Comparison of ENCODE assay signal across 19 mouse cellular contexts in genomic region chr11:29968874-29969273, GRCm38 (mm10).
"Had no signal": no experiment of that assay in that cellular context is flagged by ENCODE, and none has a peak within 500 bp of the region (broad histone marks: within the 10 kb centered on the region; RNA-seq: fewer than 3 reads in every experiment).

No protein-coding gene starts in this region.

- DNase-seq: liver, postnatal 0 days; lung, adult 2 months; lung, postnatal 14 days; lung, postnatal 36 days; midbrain, embryonic 14.5 days; right cerebral cortex, postnatal 14 days; thymus, adult 2 months; thymus, postnatal 25 days; thymus, postnatal 4 days had no signal

- H3K27me3 ChIP-seq: liver, embryonic 15.5 days; lung, embryonic 15.5 days; megakaryocyte, embryonic 14.5 days; midbrain, embryonic 12.5 days; neural tube, embryonic 12.5 days; stomach, embryonic 15.5 days had no signal

- H3K4me2 ChIP-seq: liver, embryonic 15.5 days; lung, embryonic 15.5 days; midbrain, embryonic 12.5 days; neural tube, embryonic 12.5 days; stomach, embryonic 15.5 days had no signal

- H3K27ac ChIP-seq: liver, embryonic 15.5 days; lung, embryonic 15.5 days; macrophage; midbrain, embryonic 12.5 days; neural tube, embryonic 12.5 days; stomach, embryonic 15.5 days; stomach, postnatal 0 days had no signal

- H3K4me3 ChIP-seq: liver, embryonic 15.5 days; lung, embryonic 15.5 days; megakaryocyte, embryonic 14.5 days; midbrain, embryonic 12.5 days; neural tube, embryonic 12.5 days; stomach, embryonic 15.5 days had no signal

- H3K36me3 ChIP-seq: liver, embryonic 15.5 days; lung, embryonic 15.5 days; midbrain, embryonic 12.5 days; neural tube, embryonic 12.5 days; stomach, embryonic 15.5 days had no signal

- H3K9me3 ChIP-seq: liver, embryonic 15.5 days; lung, embryonic 15.5 days; megakaryocyte, embryonic 14.5 days; midbrain, embryonic 12.5 days; neural tube, embryonic 12.5 days; stomach, embryonic 15.5 days had no signal

- H3K9ac ChIP-seq: liver, embryonic 15.5 days; liver, postnatal 0 days; lung, embryonic 15.5 days; midbrain, embryonic 12.5 days; neural tube, embryonic 12.5 days; stomach, embryonic 15.5 days had no signal

- H3K4me1 ChIP-seq: liver, embryonic 15.5 days; lung, embryonic 15.5 days; megakaryocyte, embryonic 14.5 days; midbrain, embryonic 12.5 days; neural tube, embryonic 12.5 days; stomach, embryonic 15.5 days had no signal

- ATAC-seq: liver, postnatal 0 days; lung, postnatal 0 days; midbrain, embryonic 16.5 days had no signal
